Comparison of ENCODE assay signal across 20 mouse cellular contexts in the genomic region with DNA sequence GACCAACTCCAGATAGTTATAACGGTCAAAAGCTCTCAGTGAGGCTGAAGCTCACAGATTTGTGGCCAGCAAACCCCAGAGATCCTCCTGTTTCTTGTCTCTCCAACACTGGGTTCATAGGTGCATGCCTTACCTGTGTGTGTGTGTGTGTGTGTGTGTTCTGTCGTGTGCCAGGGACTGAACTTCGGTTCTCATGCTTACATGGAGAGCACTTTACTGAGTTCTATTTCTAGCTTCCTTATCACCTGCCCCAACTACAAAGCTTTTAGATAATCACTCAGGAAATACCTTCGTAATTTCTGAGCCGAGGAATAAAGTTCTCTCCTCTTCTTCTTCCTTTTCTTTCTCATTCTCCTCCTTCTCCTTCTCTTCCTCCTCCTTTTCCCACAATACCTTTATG. TPM values are rescaled to one million over a fixed set of nuclear protein-coding genes. Genes with fewer than 3 reads are reported as not detected.
DNase-seq lines count a peak whose midpoint lies in the region; ATAC-seq and TF ChIP-seq lines count a peak whose summit lies in the region.
"Had no signal": no experiment of that assay in that cellular context is flagged by ENCODE, and none has a peak within 500 bp of the region (broad histone marks: within the 10 kb centered on the region; RNA-seq: fewer than 3 reads in every experiment).

No protein-coding gene starts in this region.

- no peaks in the 10 kb centered on the region for H3K79me2 ChIP-seq in heart, adult 2 months (replicated peaks; ENCODE audit: control insufficient read depth, insufficient read depth, low read length)

- no peaks in the 10 kb centered on the region for H3K36me3 ChIP-seq in heart, embryonic 10.5 days
- no peaks in the 10 kb centered on the region for H3K36me3 ChIP-seq in heart, adult 2 months (ENCODE audit: control insufficient read depth, insufficient read depth, low read length)
- H3K36me3 ChIP-seq in heart, embryonic 14.5 days (ENCODE audit: control insufficient read depth, insufficient read depth, low read length): no peaks in the 10 kb centered on the region
- no peaks in the 10 kb centered on the region for H3K36me3 ChIP-seq in intestine, embryonic 15.5 days
- no peaks in the 10 kb centered on the region for H3K36me3 ChIP-seq in intestine, postnatal 0 days (ENCODE audit: control insufficient read depth, insufficient read depth)
- no peaks in the 10 kb centered on the region for H3K36me3 ChIP-seq in small intestine, adult 2 months (ENCODE audit: control insufficient read depth, insufficient read depth, low read length)
- H3K36me3 ChIP-seq: embryonic facial prominence, embryonic 13.5 days; forebrain, embryonic 12.5 days; hindbrain, embryonic 15.5 days had no signal

- H3K27me3 ChIP-seq in heart, embryonic 10.5 days (ENCODE audit: insufficient read depth, poor library complexity, severe bottlenecking): no peaks in the 10 kb centered on the region
- no peaks in the 10 kb centered on the region for H3K27me3 ChIP-seq in heart, adult 2 months (ENCODE audit: control insufficient read depth, insufficient read depth, low read length)
- H3K27me3 ChIP-seq in heart, embryonic 14.5 days (ENCODE audit: control insufficient read depth, insufficient read depth, low read length): no peaks in the 10 kb centered on the region
- no peaks in the 10 kb centered on the region for H3K27me3 ChIP-seq in intestine, embryonic 15.5 days (replicated peaks)
- no peaks in the 10 kb centered on the region for H3K27me3 ChIP-seq in intestine, postnatal 0 days (replicated peaks; ENCODE audit: control insufficient read depth, insufficient read depth, low read length)
- H3K27me3 ChIP-seq in small intestine, adult 2 months (ENCODE audit: control insufficient read depth, insufficient read depth, low read length): no peaks in the 10 kb centered on the region
- H3K27me3 ChIP-seq: CH12.LX; embryonic facial prominence, embryonic 13.5 days; forebrain, embryonic 12.5 days; hindbrain, embryonic 15.5 days had no signal

- no peak for TF ChIP-seq CTCF in heart, adult 2 months (IDR thresholded peaks at IDR 0.05)
- TF ChIP-seq CTCF in intestine, postnatal 0 days (IDR thresholded peaks at IDR 0.05; ENCODE audit: low read depth): no peak
- no peak for TF ChIP-seq CTCF in small intestine, adult 2 months (IDR thresholded peaks at IDR 0.05; ENCODE audit: extremely low read depth, insufficient read length, insufficient replicate concordance, low read depth, low read length)

- peaks cover 23% of the 10 kb centered on the region for H3K4me1 ChIP-seq in heart, embryonic 10.5 days
- H3K4me1 ChIP-seq in heart, adult 2 months (ENCODE audit: control insufficient read depth, insufficient read depth, low read length): peaks cover 2% of the 10 kb centered on the region; the same call in 1 of the 2 replicates
- peaks cover 12 to 20% of the 10 kb centered on the region in 2 experiments for H3K4me1 ChIP-seq in heart, embryonic 14.5 days (ENCODE audit: control insufficient read depth in 2 of 2, insufficient read depth in 2 of 2, low read length in 2 of 2)
- no peaks in the 10 kb centered on the region for H3K4me1 ChIP-seq in intestine, embryonic 15.5 days (replicated peaks)
- no peaks in the 10 kb centered on the region for H3K4me1 ChIP-seq in intestine, postnatal 0 days (replicated peaks; ENCODE audit: control insufficient read depth, insufficient read depth, low read length)
- H3K4me1 ChIP-seq in small intestine, adult 2 months (ENCODE audit: control insufficient read depth, insufficient read depth, insufficient read length, low read length): peaks cover 22% of the 10 kb centered on the region; the same call in 1 of the 2 replicates
- H3K4me1 ChIP-seq: forebrain, embryonic 12.5 days; hindbrain, embryonic 15.5 days had no signal

- peak; percentile 70 for DNase-seq in heart, embryonic 10.5 days (ENCODE audit: low spot score)
- no peak for DNase-seq in heart, adult 2 months
- DNase-seq in heart, postnatal 10 days: no peak
- DNase-seq in B cell, adult 2 months: no peak
- DNase-seq: adrenal gland, adult 2 months; adrenal gland, postnatal 25 days; cerebellum, adult 18-20 months; cerebellum, adult 9-11 months; cerebellum, postnatal 36 days; gastrocnemius, postnatal 14 days; kidney, adult 18-20 months had no signal

- H3K4me3 ChIP-seq in heart, embryonic 10.5 days: no peak overlapping the region
- no peak overlapping the region for H3K4me3 ChIP-seq in heart, adult 2 months
- no peak overlapping the region for H3K4me3 ChIP-seq in heart, embryonic 14.5 days (ENCODE audit: control insufficient read depth in 1 of 2, insufficient read depth in 1 of 2, low read depth in 1 of 2, low read length in 2 of 2)
- no peak overlapping the region for H3K4me3 ChIP-seq in intestine, embryonic 15.5 days (replicated peaks)
- no peak overlapping the region for H3K4me3 ChIP-seq in intestine, postnatal 0 days (ENCODE audit: low read depth, low read length)
- H3K4me3 ChIP-seq in small intestine, adult 2 months (ENCODE audit: low read depth, low read length): no peak overlapping the region
- H3K4me3 ChIP-seq: embryonic facial prominence, embryonic 13.5 days; forebrain, embryonic 12.5 days; hindbrain, embryonic 15.5 days had no signal

- WGBS in heart, embryonic 10.5 days: 28% methylated on average over 5 of the region's 5 CpGs
- WGBS in heart, adult 2 months: 27% methylated on average over 5 of the region's 5 CpGs
- WGBS in heart, embryonic 14.5 days: 9% methylated on average over 5 of the region's 5 CpGs
- WGBS in intestine, embryonic 15.5 days: 63% methylated on average over 5 of the region's 5 CpGs
- 37% methylated on average over 5 of the region's 5 CpGs for WGBS in intestine, postnatal 0 days
- WGBS in small intestine, adult 2 months: 28% methylated on average over 5 of the region's 5 CpGs

- TF ChIP-seq POLR2A in heart, adult 2 months (IDR thresholded peaks at IDR 0.05; ENCODE audit: insufficient read depth, low read depth, low read length): no peak
- TF ChIP-seq POLR2A in small intestine, adult 2 months (IDR thresholded peaks at IDR 0.05; ENCODE audit: low read depth, low read length): no peak

- intact Hi-C loops in heart, adult 2 months (cut with DNase I): no loop called here
- intact Hi-C loops in heart, postnatal 10 days (cut with DNase I): no loop called here

- H3K9me3 ChIP-seq in heart, embryonic 10.5 days: no peaks in the 10 kb centered on the region
- H3K9me3 ChIP-seq in heart, embryonic 14.5 days (ENCODE audit: control insufficient read depth, low read length): no peaks in the 10 kb centered on the region
- no peaks in the 10 kb centered on the region for H3K9me3 ChIP-seq in intestine, embryonic 15.5 days
- no peaks in the 10 kb centered on the region for H3K9me3 ChIP-seq in intestine, postnatal 0 days (ENCODE audit: control insufficient read depth)
- H3K9me3 ChIP-seq: embryonic facial prominence, embryonic 13.5 days; forebrain, embryonic 12.5 days; hindbrain, embryonic 15.5 days had no signal

- TF ChIP-seq EP300 in heart, adult 2 months (IDR thresholded peaks at IDR 0.05; ENCODE audit: insufficient read depth, low read depth, low read length): no peak

- H3K27ac ChIP-seq in heart, embryonic 10.5 days: peak overlapping the region; percentile 77
- no peak overlapping the region for H3K27ac ChIP-seq in heart, adult 2 months
- H3K27ac ChIP-seq in heart, embryonic 14.5 days (replicated peaks in 1 of 2; ENCODE audit: control insufficient read depth in 1 of 2, insufficient read depth in 1 of 2, low read depth in 2 of 2, low read length in 2 of 2): peak overlapping the region; percentile 56 to 60; a peak in 2 of 4 replicates
- H3K27ac ChIP-seq in intestine, embryonic 15.5 days: no peak overlapping the region
- H3K27ac ChIP-seq in intestine, postnatal 0 days (ENCODE audit: low read depth, low read length): no peak overlapping the region
- H3K27ac ChIP-seq in small intestine, adult 2 months (ENCODE audit: insufficient read depth, low read depth, low read length): peak overlapping the region; percentile 68; the same call in 1 of the 2 replicates
- H3K27ac ChIP-seq: embryonic facial prominence, embryonic 13.5 days; forebrain, embryonic 12.5 days; hindbrain, embryonic 15.5 days had no signal

- ATAC-seq in heart, embryonic 14.5 days (ENCODE audit: insufficient number of reproducible peaks, insufficient read depth, low FRiP score, low read depth): no peak
- 0 out of 2 replicates have a peak, but pooled peaks have one; percentile 40 for ATAC-seq in intestine, embryonic 15.5 days
- ATAC-seq in intestine, postnatal 0 days: no peak
- ATAC-seq: forebrain, embryonic 16.5 days had no signal

- no peak overlapping the region for H3K4me2 ChIP-seq in heart, embryonic 14.5 days (ENCODE audit: low read length)
- H3K4me2 ChIP-seq in intestine, embryonic 15.5 days (replicated peaks): no peak overlapping the region
- no peak overlapping the region for H3K4me2 ChIP-seq in intestine, postnatal 0 days (replicated peaks; ENCODE audit: low read depth)
- H3K4me2 ChIP-seq: embryonic facial prominence, embryonic 13.5 days; forebrain, embryonic 12.5 days; hindbrain, embryonic 15.5 days had no signal

- H3K9ac ChIP-seq in heart, adult 2 months (ENCODE audit: low read depth, low read length): no peak overlapping the region
- H3K9ac ChIP-seq in heart, embryonic 14.5 days (ENCODE audit: low read length): no peak overlapping the region; the same call in 1 of the 2 replicates
- no peak overlapping the region for H3K9ac ChIP-seq in intestine, embryonic 15.5 days
- H3K9ac ChIP-seq in intestine, postnatal 0 days (ENCODE audit: low read depth, low read length): no peak overlapping the region
- H3K9ac ChIP-seq: embryonic facial prominence, embryonic 13.5 days; forebrain, embryonic 12.5 days; hindbrain, embryonic 15.5 days had no signal

RNA-seq across cellular contexts. Expression of gene Ralgps2, which starts 19.6 kb away (rescaled TPM):
- 49.6 and 55.2 TPM in 2 replicates for polyA plus RNA-seq in heart, embryonic 10.5 days (2016; fragmentation: Nextera tagmentation; extraction: Ambion mirVana)
- total RNA-seq in heart, adult 2 months (2021): 1 to 10 TPM; 8.1 TPM
- 3.5 and 4.9 TPM in 2 replicates for polyA plus RNA-seq in heart, adult 2 months (2012; rRNA removed)
- polyA plus RNA-seq in heart, embryonic 14.5 days (2014; fragmentation: Nextera tagmentation; extraction: Ambion mirVana): 60.2 and 63.5 TPM in 2 replicates
- total RNA-seq in heart, postnatal 10 days (2021): 10 to 100 TPM; 22.0 to 24.5 TPM
- polyA plus RNA-seq in intestine, embryonic 15.5 days (2015; fragmentation: Nextera tagmentation; extraction: Ambion mirVana): 36.5 and 41.3 TPM in 2 replicates
- polyA plus RNA-seq in intestine, postnatal 0 days (2015; fragmentation: Nextera tagmentation; extraction: Ambion mirVana): 34.1 and 35.5 TPM in 2 replicates
- polyA plus RNA-seq in small intestine, adult 2 months (2012; rRNA removed): 6.5 and 21.6 TPM in 2 replicates

Comparison
In these comparisons a context has a peak if more than half of its experiments do, and no peak if none do; other contexts are left out.
1. H3K27ac ChIP-seq: peak in heart, embryonic 10.5 days (single experiment), heart, embryonic 14.5 days (2 of 2) and small intestine, adult 2 months (single experiment); none in heart, adult 2 months (single experiment), intestine, embryonic 15.5 days (single experiment) and intestine, postnatal 0 days (single experiment).